Mouse (Mus musculus): ENCODE results near the gene Scamp3.

Scamp3 gene

GRCm38 (mm10) chr3:89226361-89226760 is 49.1 kb downstream of the Scamp3 start:
- no peak for DNase-seq (ENCODE audit: low read depth, low spot score)

DNA sequence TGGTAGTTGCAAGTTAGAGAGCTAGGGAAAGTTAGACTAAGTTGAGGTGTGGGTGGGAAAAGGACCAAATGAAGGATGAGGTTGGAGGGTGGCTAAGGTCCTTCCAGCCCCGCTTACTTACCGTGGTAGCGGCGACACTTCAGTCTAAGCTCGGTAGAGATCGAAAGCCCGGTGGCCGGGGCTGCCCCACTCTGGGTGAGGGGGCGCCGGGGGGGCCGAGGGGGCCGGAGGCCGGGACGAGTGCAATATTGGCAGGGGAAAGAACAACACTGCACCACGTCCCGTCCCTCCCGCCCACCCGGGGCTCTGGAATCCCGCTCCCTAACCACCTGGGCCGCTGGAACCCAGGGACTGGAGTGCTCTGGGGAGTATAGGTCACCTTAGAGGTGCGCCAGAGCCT is 49.6 kb downstream of the Scamp3 start, which contains the start of gene Mtx1:
Gene Mtx1 (minus strand): TSS at position 189 of the 400 bp plus-strand sequence.
- no peak for DNase-seq (ENCODE audit: low read depth, low spot score)

GRCm38 (mm10) chr3:89227307-89228179 is 50.3 kb downstream of the Scamp3 start:
- DNase-seq (ENCODE audit: low read depth, low spot score): no peak

- peak; percentile 87 for DNase-seq (ENCODE audit: low read depth, low spot score)
Measured at GRCm38 (mm10) chr3:89228180-89228549, 50.9 kb downstream of the Scamp3 start.

GRCm38 (mm10) chr3:89228836-89229235 is 51.6 kb downstream of the Scamp3 start, which contains the start of gene Muc1:
Muc1 (plus strand) TSS chr3:89229057.
- DNase-seq (ENCODE audit: low read depth, low spot score): no peak

GRCm38 (mm10) chr3:89229276-89229675 is 52.0 kb downstream of the Scamp3 start:
- no peak for DNase-seq (ENCODE audit: low read depth, low spot score)

DNA sequence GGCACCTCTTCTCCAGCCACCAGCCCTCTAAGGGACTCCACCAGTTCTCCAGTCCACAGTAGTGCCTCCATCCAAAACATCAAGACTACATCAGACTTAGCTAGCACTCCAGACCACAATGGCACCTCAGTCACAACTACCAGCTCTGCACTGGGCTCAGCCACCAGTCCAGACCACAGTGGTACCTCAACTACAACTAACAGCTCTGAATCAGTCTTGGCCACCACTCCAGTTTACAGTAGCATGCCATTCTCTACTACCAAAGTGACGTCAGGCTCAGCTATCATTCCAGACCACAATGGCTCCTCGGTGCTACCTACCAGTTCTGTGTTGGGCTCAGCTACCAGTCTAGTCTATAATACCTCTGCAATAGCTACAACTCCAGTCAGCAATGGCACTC is 53.3 kb downstream of the Scamp3 start:
- DNase-seq (ENCODE audit: low read depth, low spot score): no peak

DNA sequence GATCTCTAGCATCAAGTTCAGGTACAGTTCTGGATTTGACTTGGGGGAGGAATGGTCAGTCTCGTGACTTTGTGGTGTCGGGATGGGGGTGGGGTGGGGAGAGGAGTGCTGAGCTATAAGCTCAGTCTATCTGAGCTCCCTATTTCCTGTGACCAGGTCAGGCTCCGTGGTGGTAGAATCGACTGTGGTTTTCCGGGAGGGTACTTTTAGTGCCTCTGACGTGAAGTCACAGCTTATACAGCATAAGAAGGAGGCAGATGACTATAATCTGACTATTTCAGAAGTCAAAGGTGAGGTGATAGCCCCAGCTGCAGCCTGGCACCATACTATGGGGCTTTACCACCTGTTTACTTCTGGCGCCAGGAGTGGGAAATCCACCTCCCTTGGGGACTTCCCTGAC is 54.1 kb downstream of the Scamp3 start:
- DNase-seq (ENCODE audit: low read depth, low spot score): no peak

- no peak for DNase-seq (ENCODE audit: low read depth, low spot score)
Measured at GRCm38 (mm10) chr3:89231772-89232275, 54.6 kb downstream of the Scamp3 start.
